Mouse (Mus musculus): Measurements from ENCODE around the gene Fbxl15.
A peak's percentile ranks its signal among the peaks of the same experiment; 100 is the strongest.

GRCm38 (mm10) chr19:46329951-46330350 is 2.0 kb downstream of the Fbxl15 start:
- TF ChIP-seq CTCF (IDR thresholded peaks at IDR 0.05; ENCODE audit: extremely low read depth, insufficient read length, insufficient replicate concordance, low read depth, low read length) (peak; percentile 75), POLR2A (IDR thresholded peaks at IDR 0.05; ENCODE audit: low read depth, low read length) (no peak)

All from small intestine, adult 2 months (tissue).